Comparison of ENCODE assay signal across 11 mouse cellular contexts in genomic region chr15:103308876-103309580, GRCm38 (mm10). TPM values are rescaled to one million over a fixed set of nuclear protein-coding genes. Genes with fewer than 3 reads are reported as not detected.
DNase-seq lines count a peak whose midpoint lies in the region; ATAC-seq and TF ChIP-seq lines count a peak whose summit lies in the region.
"Had no signal": no experiment of that assay in that cellular context is flagged by ENCODE, and none has a peak within 500 bp of the region (broad histone marks: within the 10 kb centered on the region; RNA-seq: fewer than 3 reads in every experiment).

No protein-coding gene starts in this region.

- H3K27ac ChIP-seq in heart, embryonic 16.5 days (ENCODE audit: low read length): no peak overlapping the region
- H3K27ac ChIP-seq in bone marrow macrophage, adult 2 months (ENCODE audit: insufficient read depth, low read depth, low read length): 0 out of 2 replicates have a peak overlapping the region, but pooled peaks have one; percentile 16
- H3K27ac ChIP-seq in hindbrain, embryonic 12.5 days: 0 out of 2 replicates have a peak overlapping the region, but pooled peaks have one; percentile 4
- H3K27ac ChIP-seq in midbrain, embryonic 11.5 days (ENCODE audit: low read depth, low read length): no peak overlapping the region

- H3K36me3 ChIP-seq in heart, embryonic 16.5 days (ENCODE audit: control insufficient read depth, insufficient read depth): no peaks in the 10 kb centered on the region
- no peaks in the 10 kb centered on the region for H3K36me3 ChIP-seq in hindbrain, embryonic 12.5 days
- H3K36me3 ChIP-seq in midbrain, embryonic 11.5 days (ENCODE audit: control insufficient read depth, insufficient read depth, low read length): no peaks in the 10 kb centered on the region

- ATAC-seq in heart, embryonic 16.5 days (replicated peaks; ENCODE audit: extremely low read depth, insufficient read depth, low FRiP score): no peak
- no peak for ATAC-seq in hindbrain, embryonic 12.5 days (ENCODE audit: low FRiP score)
- ATAC-seq in midbrain, embryonic 11.5 days (ENCODE audit: low FRiP score): no peak
- ATAC-seq in erythroid progenitor cell, adult 5-6 weeks (replicated peaks; ENCODE audit: low FRiP score, poor library complexity, severe bottlenecking): no peak

- intact Hi-C loops in left cerebral cortex, postnatal 10 days (cut with DNase I): no loop called here

- no peak for TF ChIP-seq CTCF in bone marrow macrophage, adult 2 months (IDR thresholded peaks at IDR 0.05; ENCODE audit: low read depth, low read length)

- TF ChIP-seq POLR2A in bone marrow macrophage, adult 2 months (IDR thresholded peaks at IDR 0.05; ENCODE audit: borderline replicate concordance, low read depth, low read length): no peak

- H3K4me2 ChIP-seq in heart, embryonic 16.5 days (ENCODE audit: low read depth, low read length): peak overlapping the region; percentile 41; the same call in 1 of the 2 replicates
- H3K4me2 ChIP-seq in hindbrain, embryonic 12.5 days (replicated peaks): peak overlapping the region; percentile 29
- peak overlapping the region; percentile 0; the same call in 1 of the 2 replicates for H3K4me2 ChIP-seq in midbrain, embryonic 11.5 days

- no peaks in the 10 kb centered on the region for H3K9me3 ChIP-seq in heart, embryonic 16.5 days (replicated peaks; ENCODE audit: control insufficient read depth, low read length)
- H3K9me3 ChIP-seq in hindbrain, embryonic 12.5 days (replicated peaks): no peaks in the 10 kb centered on the region
- H3K9me3 ChIP-seq in midbrain, embryonic 11.5 days (ENCODE audit: control insufficient read depth, low read length): no peaks in the 10 kb centered on the region
- H3K9me3 ChIP-seq: G1E had no signal

- H3K4me3 ChIP-seq in heart, embryonic 16.5 days (ENCODE audit: low read length): 0 out of 2 replicates have a peak overlapping the region, but pooled peaks have one; percentile 0
- H3K4me3 ChIP-seq in bone marrow macrophage, adult 2 months (ENCODE audit: insufficient read depth, low read length): peak overlapping the region; percentile 34
- H3K4me3 ChIP-seq in hindbrain, embryonic 12.5 days: 0 out of 2 replicates have a peak overlapping the region, but pooled peaks have one; percentile 1
- H3K4me3 ChIP-seq in midbrain, embryonic 11.5 days (ENCODE audit: low read depth, low read length): no peak overlapping the region

- H3K27me3 ChIP-seq in heart, embryonic 16.5 days (ENCODE audit: control insufficient read depth, insufficient read depth, low read length): no peaks in the 10 kb centered on the region
- H3K27me3 ChIP-seq in hindbrain, embryonic 12.5 days: peaks cover 14% of the 10 kb centered on the region
- H3K27me3 ChIP-seq in midbrain, embryonic 11.5 days (ENCODE audit: control insufficient read depth, insufficient read depth, low read length): no peaks in the 10 kb centered on the region; the same call in 1 of the 2 replicates

- DNase-seq in heart, adult 9 months (ENCODE audit: low spot score in 2 of 2): no peak
- no peak for DNase-seq in midbrain, embryonic 11.5 days (ENCODE audit: low spot score, missing footprints)
- no peak for DNase-seq in left cerebral cortex, postnatal 10 days (ENCODE audit: extremely low spot score in 1 of 2, low spot score in 2 of 2)
- no peak for DNase-seq in frontal cortex, postnatal 36 days (ENCODE audit: low spot score in 2 of 2)
- DNase-seq: gastrocnemius, postnatal 36 days; right cerebral cortex, postnatal 4 days had no signal

- H3K9ac ChIP-seq in heart, embryonic 16.5 days (ENCODE audit: low read length): peak overlapping the region; percentile 3; the same call in 1 of the 2 replicates
- H3K9ac ChIP-seq in hindbrain, embryonic 12.5 days: peak overlapping the region; percentile 29; the same call in 1 of the 2 replicates
- H3K9ac ChIP-seq in midbrain, embryonic 11.5 days (ENCODE audit: low read length): 0 out of 2 replicates have a peak overlapping the region, but pooled peaks have one; percentile 2

- WGBS in heart, embryonic 16.5 days: 56% methylated on average over 26 of the region's 26 CpGs
- WGBS in hindbrain, embryonic 12.5 days: 62% methylated on average over 26 of the region's 26 CpGs
- WGBS in midbrain, embryonic 11.5 days: 65% methylated on average over 26 of the region's 26 CpGs

- peaks cover 19% of the 10 kb centered on the region for H3K4me1 ChIP-seq in heart, embryonic 16.5 days (ENCODE audit: control insufficient read depth, insufficient read depth, low read length)
- H3K4me1 ChIP-seq in bone marrow macrophage, adult 2 months (ENCODE audit: control insufficient read depth, insufficient read depth, low read length): peaks cover 62% of the 10 kb centered on the region
- peaks cover 42% of the 10 kb centered on the region for H3K4me1 ChIP-seq in hindbrain, embryonic 12.5 days
- peaks cover 25% of the 10 kb centered on the region for H3K4me1 ChIP-seq in midbrain, embryonic 11.5 days (ENCODE audit: control insufficient read depth, insufficient read depth, low read length)

RNA-seq across cellular contexts. Expression of gene Gpr84, which starts 1.4 kb away (rescaled TPM):
- 0.19 TPM in 1 of 2 replicates, not detected in the other for polyA plus RNA-seq in heart, embryonic 16.5 days (2015; fragmentation: Nextera tagmentation; extraction: Ambion mirVana)
- polyA plus RNA-seq in bone marrow macrophage, adult 2 months (2012; ENCODE audit: insufficient read depth, insufficient read length, missing spikeins): 1.4 and 2.7 TPM in 2 replicates
- polyA plus RNA-seq in hindbrain, embryonic 12.5 days (2016; fragmentation: Nextera tagmentation; extraction: Ambion mirVana): 0.36 and 0.51 TPM in 2 replicates
- polyA plus RNA-seq in midbrain, embryonic 11.5 days (2014; fragmentation: Nextera tagmentation; extraction: Ambion mirVana): 0.12 and 0.23 TPM in 2 replicates
- total RNA-seq in left cerebral cortex, postnatal 10 days (2021): under 1 TPM; 0.67 to 0.97 TPM
- 0.72 TPM in 1 of 2 replicates, not detected in the other for total RNA-seq in erythroid progenitor cell, adult 5-6 weeks (2015; ENCODE audit: low replicate concordance)
- 3.9 TPM in 1 of 2 replicates, not detected in the other for total RNA-seq in erythroid progenitor cell, adult 5-6 weeks (2017; ENCODE audit: low replicate concordance)
- total RNA-seq: G1E; gastrocnemius, postnatal 36 days had no signal
- polyA plus RNA-seq: G1E had no signal

RNA-seq across cellular contexts. Expression of gene Zfp385a, which starts 30.9 kb away (rescaled TPM):
- 6.5 and 7.5 TPM in 2 replicates for polyA plus RNA-seq in heart, embryonic 16.5 days (2015; fragmentation: Nextera tagmentation; extraction: Ambion mirVana)
- 73.0 and 86.1 TPM in 2 replicates for polyA plus RNA-seq in bone marrow macrophage, adult 2 months (2012; ENCODE audit: insufficient read depth, insufficient read length, missing spikeins)
- polyA plus RNA-seq in hindbrain, embryonic 12.5 days (2016; fragmentation: Nextera tagmentation; extraction: Ambion mirVana): 20.5 and 23.8 TPM in 2 replicates
- polyA plus RNA-seq in midbrain, embryonic 11.5 days (2014; fragmentation: Nextera tagmentation; extraction: Ambion mirVana): 19.4 and 24.3 TPM in 2 replicates
- total RNA-seq in left cerebral cortex, postnatal 10 days (2021): 10 to 100 TPM; 47.5 to 51.2 TPM
- total RNA-seq in erythroid progenitor cell, adult 5-6 weeks (2015; ENCODE audit: low replicate concordance): 4.2 and 6.5 TPM in 2 replicates
- total RNA-seq in erythroid progenitor cell, adult 5-6 weeks (2017; ENCODE audit: low replicate concordance): 0.30 and 0.77 TPM in 2 replicates

RNA-seq across cellular contexts. Expression of gene Copz1, which starts 36.5 kb away (rescaled TPM):
- polyA plus RNA-seq in heart, embryonic 16.5 days (2015; fragmentation: Nextera tagmentation; extraction: Ambion mirVana): 155 and 161 TPM in 2 replicates
- 129 and 132 TPM in 2 replicates for polyA plus RNA-seq in bone marrow macrophage, adult 2 months (2012; ENCODE audit: insufficient read depth, insufficient read length, missing spikeins)
- polyA plus RNA-seq in hindbrain, embryonic 12.5 days (2016; fragmentation: Nextera tagmentation; extraction: Ambion mirVana): 235 and 247 TPM in 2 replicates
- 286 and 307 TPM in 2 replicates for polyA plus RNA-seq in midbrain, embryonic 11.5 days (2014; fragmentation: Nextera tagmentation; extraction: Ambion mirVana)
- 100 to 1,000 TPM; 111 TPM for total RNA-seq in left cerebral cortex, postnatal 10 days (2021)
- 158 and 167 TPM in 2 replicates for total RNA-seq in erythroid progenitor cell, adult 5-6 weeks (2015; ENCODE audit: low replicate concordance)
- 37.6 and 42.4 TPM in 2 replicates for total RNA-seq in erythroid progenitor cell, adult 5-6 weeks (2017; ENCODE audit: low replicate concordance)

RNA-seq across cellular contexts. Expression of gene Nfe2, which starts 50.8 kb away (rescaled TPM):
- polyA plus RNA-seq in heart, embryonic 16.5 days (2015; fragmentation: Nextera tagmentation; extraction: Ambion mirVana): 3.3 and 3.9 TPM in 2 replicates
- 0.88 and 1.7 TPM in 2 replicates for polyA plus RNA-seq in bone marrow macrophage, adult 2 months (2012; ENCODE audit: insufficient read depth, insufficient read length, missing spikeins)
- polyA plus RNA-seq in hindbrain, embryonic 12.5 days (2016; fragmentation: Nextera tagmentation; extraction: Ambion mirVana): 5.1 and 5.4 TPM in 2 replicates
- polyA plus RNA-seq in midbrain, embryonic 11.5 days (2014; fragmentation: Nextera tagmentation; extraction: Ambion mirVana): 6.8 and 6.9 TPM in 2 replicates
- not detected for total RNA-seq in left cerebral cortex, postnatal 10 days (2021)
- 368 and 436 TPM in 2 replicates for total RNA-seq in erythroid progenitor cell, adult 5-6 weeks (2015; ENCODE audit: low replicate concordance)
- total RNA-seq in erythroid progenitor cell, adult 5-6 weeks (2017; ENCODE audit: low replicate concordance): 353 and 370 TPM in 2 replicates
- total RNA-seq: gastrocnemius, postnatal 36 days had no signal

RNA-seq across cellular contexts. Expression of gene Itga5, which starts 57.5 kb away (rescaled TPM):
- 64.0 and 72.7 TPM in 2 replicates for polyA plus RNA-seq in heart, embryonic 16.5 days (2015; fragmentation: Nextera tagmentation; extraction: Ambion mirVana)
- polyA plus RNA-seq in bone marrow macrophage, adult 2 months (2012; ENCODE audit: insufficient read depth, insufficient read length, missing spikeins): 34.0 and 37.3 TPM in 2 replicates
- polyA plus RNA-seq in hindbrain, embryonic 12.5 days (2016; fragmentation: Nextera tagmentation; extraction: Ambion mirVana): 26.8 and 27.0 TPM in 2 replicates
- polyA plus RNA-seq in midbrain, embryonic 11.5 days (2014; fragmentation: Nextera tagmentation; extraction: Ambion mirVana): 15.9 and 18.1 TPM in 2 replicates
- 1 to 10 TPM; 6.0 to 6.6 TPM for total RNA-seq in left cerebral cortex, postnatal 10 days (2021)
- 2.2 and 5.0 TPM in 2 replicates for total RNA-seq in erythroid progenitor cell, adult 5-6 weeks (2015; ENCODE audit: low replicate concordance)
- 0.15 and 0.39 TPM in 2 replicates for total RNA-seq in erythroid progenitor cell, adult 5-6 weeks (2017; ENCODE audit: low replicate concordance)

Comparison
In these comparisons a context has a peak if more than half of its experiments do, and no peak if none do; other contexts are left out.
1. H3K27ac ChIP-seq: peak in bone marrow macrophage, adult 2 months (single experiment) and hindbrain, embryonic 12.5 days (single experiment); none in heart, embryonic 16.5 days (single experiment) and midbrain, embryonic 11.5 days (single experiment).
2. Peak in every context shown above with its lines, with median percentiles within 50 percentile points of each other: H3K4me2 ChIP-seq and H3K9ac ChIP-seq.